Mouse (Mus musculus) myocyte (in vitro differentiated cells): ENCODE data around the gene Btbd35f6. TPM values are rescaled to one million over a fixed set of nuclear protein-coding genes. Genes with fewer than 3 reads are reported as not detected.
"Not testable (repeated sequence)": the region's sequence is repeated elsewhere in the genome, so short reads cannot be mapped to it uniquely, and the experiment has no call there.

Experiments
- H3K27me3 ChIP-seq: one replicate; pipeline ENCODE4 v1.6.1; 2011; ENCODE audit not compliant: control insufficient read depth, insufficient read depth, insufficient read length
- H3K36me3 ChIP-seq: one replicate; pipeline ENCODE4 v1.6.1; 2011; ENCODE audit not compliant: control insufficient read depth, insufficient read depth
- H3K4me2 ChIP-seq: one replicate; pipeline ENCODE4 v1.6.1; 2011; ENCODE audit warnings: low read depth, control low read depth
- H3K4me3 ChIP-seq: one replicate; pipeline ENCODE4 v1.5.1; 2011; ENCODE audit warnings: mild to moderate bottlenecking, control low read depth, moderate library complexity
- H3K79me2 ChIP-seq: one replicate; pipeline ENCODE4 v1.6.1; 2011; ENCODE audit not compliant: control insufficient read depth, insufficient read depth
- H3ac ChIP-seq: one replicate; pipeline ENCODE4 v1.6.1; 2011; ENCODE audit not compliant: control insufficient read depth, insufficient read length
- polyA plus RNA-seq: library from polyadenylated mRNA; unstranded; fragments of >200 nt; fragmentation: generic; extraction: Trizol; gene quantifications from one replicate; pipeline ENCODE4 v1.2.1, GENCODE M21; 2012; ENCODE audit warnings: missing spikeins

Btbd35f6 gene
- polyA plus RNA-seq: not detected

GRCm38 (mm10) chrX:33956440-33956839 is at the start of gene Btbd35f6:
Gene Btbd35f6 (minus strand): TSS chrX:33956540.
- H3K79me2 ChIP-seq, H3K36me3 ChIP-seq, H3K4me2 ChIP-seq, H3ac ChIP-seq, H3K27me3 ChIP-seq, H3K4me3 ChIP-seq: not testable (repeated sequence)

- not testable (repeated sequence) for H3K4me2 ChIP-seq, H3K79me2 ChIP-seq, H3ac ChIP-seq, H3K27me3 ChIP-seq, H3K4me3 ChIP-seq, H3K36me3 ChIP-seq
Observed at GRCm38 (mm10) chrX:33986716-33987115, 30.4 kb upstream of the Btbd35f6 start, which contains the start of gene Gm21870. Gene Gm21870 (minus strand): TSS chrX:33986816.

DNA sequence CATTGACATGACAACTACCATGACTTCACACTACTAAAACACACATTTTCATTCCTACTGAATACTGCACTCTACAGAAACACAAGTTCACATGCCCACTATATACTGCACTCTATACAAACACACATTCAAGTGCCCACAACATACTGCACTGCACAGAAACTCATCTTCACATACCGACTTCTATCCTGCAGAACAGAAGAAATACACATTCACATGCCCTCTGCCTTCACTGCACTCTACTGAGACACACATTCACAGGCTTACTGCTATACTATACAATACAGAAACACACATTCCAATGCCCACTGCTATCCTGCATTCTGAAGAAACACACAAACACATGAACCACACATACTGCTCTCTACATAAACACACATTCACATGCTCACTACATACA is 26.1 kb downstream of the Btbd35f6 start:
- H3K27me3 ChIP-seq, H3K4me3 ChIP-seq, H3ac ChIP-seq, H3K4me2 ChIP-seq, H3K79me2 ChIP-seq, H3K36me3 ChIP-seq: not testable (repeated sequence)

- not testable (repeated sequence) for H3K4me2 ChIP-seq, H3ac ChIP-seq, H3K36me3 ChIP-seq, H3K27me3 ChIP-seq, H3K4me3 ChIP-seq, H3K79me2 ChIP-seq
Observed at GRCm38 (mm10) chrX:33928225-33928624, 28.1 kb downstream of the Btbd35f6 start.

DNA sequence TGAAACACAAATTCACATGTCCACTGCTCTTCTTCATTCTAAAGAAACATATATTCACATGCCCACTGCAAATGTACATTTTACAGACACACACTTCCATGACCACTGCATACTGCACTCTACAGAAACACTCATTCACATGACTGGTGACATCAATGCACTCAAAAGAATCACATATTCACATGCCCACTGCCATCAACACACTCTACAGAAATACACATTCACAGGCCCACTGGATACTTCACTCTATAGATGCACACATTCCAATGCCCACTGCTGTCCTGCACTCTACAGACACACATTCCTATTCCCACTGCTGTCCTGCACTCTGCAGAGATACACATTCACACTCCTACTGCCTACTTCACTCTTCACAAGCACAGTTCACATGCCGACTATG is 30.0 kb downstream of the Btbd35f6 start:
- not testable (repeated sequence) for H3K36me3 ChIP-seq, H3K4me3 ChIP-seq, H3K79me2 ChIP-seq, H3K4me2 ChIP-seq, H3ac ChIP-seq, H3K27me3 ChIP-seq

DNA sequence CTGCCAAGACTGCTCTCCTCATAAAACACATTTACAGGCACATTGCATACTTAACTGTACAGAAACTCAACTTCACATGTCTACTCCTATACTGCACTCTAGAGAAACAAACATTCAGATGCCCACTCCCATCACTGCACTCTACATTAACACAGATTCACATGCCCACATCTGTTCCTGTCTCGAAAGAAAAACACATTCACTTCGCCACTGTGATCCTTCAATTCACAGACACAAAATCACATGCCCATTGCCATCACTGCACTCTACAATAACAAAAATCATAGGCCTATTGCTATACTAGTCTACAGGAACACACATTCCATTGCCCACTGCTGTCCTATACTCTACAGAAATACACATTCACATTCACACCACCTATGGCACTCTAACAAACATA is 30.9 kb downstream of the Btbd35f6 start:
- not testable (repeated sequence) for H3K4me2 ChIP-seq, H3ac ChIP-seq

More for the DNA sequence above, 30.9 kb downstream of the Btbd35f6 start:
- H3K79me2 ChIP-seq, H3K36me3 ChIP-seq, H3K4me3 ChIP-seq, H3K27me3 ChIP-seq: not testable (repeated sequence)

Other genes with a start within 250 kb of the Btbd35f6 start
- gene Gm21870, start 30.3 kb upstream of the Btbd35f6 start, polyA plus RNA-seq: not detected
- gene Btbd35f9, start 205.0 kb upstream of the Btbd35f6 start, polyA plus RNA-seq: not detected